Mouse (Mus musculus): ENCODE data around the gene Pif1. TPM values are rescaled to one million over a fixed set of nuclear protein-coding genes. Genes with fewer than 3 reads are reported as not detected.

Pif1 gene
- polyA plus RNA-seq, 1 experiment from 2014 or later = 1.9 TPM

DNA sequence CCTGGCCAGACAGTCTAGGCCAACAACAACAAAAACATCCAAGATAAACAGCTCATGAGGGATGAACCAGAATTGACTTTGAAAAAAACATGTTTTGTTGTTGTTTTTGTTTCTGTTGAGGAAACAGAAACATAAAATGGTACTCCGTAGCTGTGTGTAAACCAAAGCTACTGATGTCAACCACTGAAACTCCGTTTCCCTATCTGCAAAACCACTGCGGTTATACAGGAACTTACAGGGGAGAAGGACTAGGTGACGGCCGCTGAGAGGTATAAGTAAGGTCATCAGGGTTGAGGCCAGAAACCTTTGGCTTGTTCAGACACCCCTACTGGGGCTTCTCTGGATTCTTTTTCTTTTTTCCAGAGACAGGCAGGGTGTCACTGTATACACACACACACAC, 35.9 kb downstream of the Pif1 start:
- ATAC-seq (ENCODE audit: low FRiP score) = no peak
- WGBS = 92% methylated on average over 5 of the region's 5 CpGs

DNA sequence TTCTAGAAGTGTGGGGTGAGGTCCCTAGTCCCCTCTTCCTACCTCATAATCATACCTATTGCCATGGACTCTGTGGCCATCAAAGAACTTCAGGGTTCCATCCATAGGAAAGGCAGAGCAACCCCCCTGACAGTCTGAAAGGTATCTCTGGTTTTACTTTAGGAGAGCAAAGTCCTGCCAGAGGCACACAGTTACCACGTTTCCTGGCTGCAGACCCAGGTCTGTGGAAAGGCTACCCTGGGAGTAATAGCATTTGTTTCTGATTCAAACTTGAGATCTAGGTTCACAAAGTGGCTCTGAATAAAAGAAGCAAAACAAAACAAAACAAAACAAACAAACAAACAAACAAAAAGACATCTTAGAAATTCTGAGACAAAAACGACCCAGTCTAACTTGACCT, 37.3 kb downstream of the Pif1 start:
- no peaks in the 10 kb centered on the region for H3K36me3 ChIP-seq (replicated peaks; ENCODE audit: control insufficient read depth, insufficient read depth)
- no peaks in the 10 kb centered on the region for H3K9me3 ChIP-seq (ENCODE audit: control insufficient read depth, low read length)
- H3K4me3 ChIP-seq (replicated peaks; ENCODE audit: low read length) = no peak overlapping the region
- peaks cover 28% of the 10 kb centered on the region for H3K27me3 ChIP-seq (ENCODE audit: control insufficient read depth, insufficient read depth, low read length)
- H3K27ac ChIP-seq = no peak overlapping the region
- no peaks in the 10 kb centered on the region; the same call in 1 of the 2 replicates for H3K4me1 ChIP-seq (replicated peaks; ENCODE audit: control insufficient read depth, insufficient read depth, low read length)
- ATAC-seq (ENCODE audit: low FRiP score) = no peak
- H3K4me2 ChIP-seq (replicated peaks) = no peak overlapping the region
- DNase-seq (ENCODE audit: low spot score) = no peak
- no peak overlapping the region for H3K9ac ChIP-seq
- WGBS = 80% methylated on average over 2 of the region's 2 CpGs

More for the DNA sequence above, 35.9 kb downstream of the Pif1 start:
- Histone ChIP-seq H3K4me1 (replicated peaks; ENCODE audit: control insufficient read depth, insufficient read depth, low read length) (no peaks in the 10 kb centered on the region), H3K9me3 (ENCODE audit: control insufficient read depth, low read length) (no peaks in the 10 kb centered on the region), H3K9ac (no peak overlapping the region), H3K27me3 (ENCODE audit: control insufficient read depth, insufficient read depth, low read length) (peaks cover 14% of the 10 kb centered on the region; the same call in 1 of the 2 replicates), H3K27ac (no peak overlapping the region), H3K4me3 (replicated peaks; ENCODE audit: low read length) (no peak overlapping the region), H3K4me2 (replicated peaks) (no peak overlapping the region), H3K36me3 (replicated peaks; ENCODE audit: control insufficient read depth, insufficient read depth) (no peaks in the 10 kb centered on the region)
- DNase-seq (ENCODE audit: low spot score) = no peak

DNA sequence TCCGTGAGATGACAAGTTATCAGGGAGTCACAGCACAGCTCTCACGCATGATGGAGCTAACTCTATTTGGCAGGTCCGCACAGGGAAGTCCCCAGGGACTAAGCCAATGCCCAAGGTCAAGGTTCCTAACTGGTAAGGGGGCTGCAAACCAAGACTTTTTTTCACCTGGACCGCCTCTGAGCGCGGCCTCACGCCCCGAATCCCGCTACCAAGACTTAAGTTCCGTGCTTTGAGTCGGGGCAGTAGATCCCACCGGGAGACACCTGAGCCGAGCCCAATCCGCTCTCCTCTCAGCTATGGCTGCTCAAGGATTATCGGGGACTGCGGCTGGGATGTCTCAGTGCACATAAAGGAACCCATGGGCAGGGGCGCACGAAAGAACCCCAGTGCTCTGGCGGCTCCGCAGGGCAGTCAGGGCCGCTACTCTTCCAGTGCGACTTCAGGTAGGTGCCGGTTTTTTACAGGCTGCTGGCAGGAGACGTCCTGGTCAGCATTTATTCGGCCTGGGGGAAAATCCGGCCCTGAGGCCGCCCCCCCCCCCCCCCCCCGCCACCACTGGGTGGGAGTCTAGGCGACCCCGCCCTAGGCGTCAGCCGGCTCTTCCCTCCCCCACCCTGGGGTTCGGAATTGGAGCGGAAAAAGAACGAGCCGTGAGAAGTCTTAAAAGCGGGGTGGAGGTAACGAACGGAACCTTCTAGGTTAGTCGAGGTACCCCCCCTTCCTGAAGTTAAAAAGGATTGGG, 42.2 kb downstream of the Pif1 start, which contains the start of gene Rbpms2:
Rbpms2 (plus strand) TSS at position 624 of the 742 bp plus-strand sequence.
- Histone ChIP-seq H3K9ac (peak within 1 kb of the TSS; percentile 64), H3K4me2 (replicated peaks) (peak within 1 kb of the TSS; percentile 99), H3K36me3 (replicated peaks; ENCODE audit: control insufficient read depth, insufficient read depth) (no peaks in the 10 kb centered on the region), H3K9me3 (ENCODE audit: control insufficient read depth, low read length) (no peaks in the 10 kb centered on the region), H3K27me3 (ENCODE audit: control insufficient read depth, insufficient read depth, low read length) (peaks cover 54% of the 10 kb centered on the region), H3K4me1 (replicated peaks; ENCODE audit: control insufficient read depth, insufficient read depth, low read length) (peaks cover 12% of the 10 kb centered on the region; the same call in 1 of the 2 replicates), H3K27ac (no peak within 1 kb of the TSS), H3K4me3 (replicated peaks; ENCODE audit: low read length) (peak within 1 kb of the TSS; percentile 61)
- ATAC-seq (ENCODE audit: low FRiP score) = no peak
- DNase-seq (ENCODE audit: low spot score) = no peak
- 1% methylated on average over 40 of the region's 40 CpGs for WGBS

DNA sequence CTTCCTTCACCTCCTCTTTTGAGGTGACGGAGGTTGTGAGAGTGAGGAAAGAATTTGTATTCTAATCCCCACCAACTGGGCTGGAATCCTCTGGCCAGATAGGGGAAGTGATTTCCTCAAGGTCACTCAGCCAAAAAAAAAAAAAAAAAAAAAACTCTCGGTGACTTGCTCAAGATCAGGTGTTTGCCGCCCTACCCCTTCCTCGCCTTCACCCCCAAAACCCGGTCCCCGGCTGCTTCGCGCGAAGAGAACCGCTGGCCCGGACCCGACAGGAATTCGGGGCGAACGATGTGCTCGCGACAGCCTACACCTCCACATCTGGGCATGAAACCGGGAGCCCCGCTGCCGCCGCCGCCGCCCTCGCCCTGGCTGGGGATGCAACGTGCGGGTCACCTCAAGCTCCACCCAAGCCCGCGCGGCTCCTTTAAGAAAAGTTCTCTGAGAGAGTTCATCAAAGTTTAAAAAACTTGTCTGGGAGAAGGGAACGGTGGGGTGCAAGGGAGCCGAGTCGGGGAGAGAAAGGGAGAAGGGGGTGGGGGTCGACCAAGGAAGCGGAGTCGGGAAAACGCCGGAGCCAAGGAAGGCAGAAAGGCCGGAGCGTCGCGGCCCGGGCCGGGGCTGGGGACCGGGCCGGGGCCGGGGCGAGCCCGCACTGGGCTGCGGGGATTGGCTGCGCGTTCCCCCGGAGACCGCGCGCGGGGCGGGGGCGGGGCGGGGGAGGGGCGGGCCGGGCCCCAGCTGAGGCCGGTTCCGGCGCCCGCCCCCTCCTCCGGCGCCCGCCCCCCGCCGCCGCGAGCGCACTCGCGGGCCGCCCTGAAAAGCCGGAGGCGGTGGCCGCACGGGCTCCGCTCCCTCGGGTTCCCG, 43.0 kb downstream of the Pif1 start:
- under 1% methylated on average over 33 of the region's 83 CpGs for WGBS
- Histone ChIP-seq H3K4me3 (replicated peaks; ENCODE audit: low read length) (peak overlapping the region; percentile 61), H3K27me3 (ENCODE audit: control insufficient read depth, insufficient read depth, low read length) (peaks cover 54% of the 10 kb centered on the region), H3K9ac (peak overlapping the region; percentile 64), H3K4me2 (replicated peaks) (peak overlapping the region; percentile 99), H3K4me1 (replicated peaks; ENCODE audit: control insufficient read depth, insufficient read depth, low read length) (peaks cover 12% of the 10 kb centered on the region; the same call in 1 of the 2 replicates), H3K9me3 (ENCODE audit: control insufficient read depth, low read length) (no peaks in the 10 kb centered on the region), H3K36me3 (replicated peaks; ENCODE audit: control insufficient read depth, insufficient read depth) (no peaks in the 10 kb centered on the region), H3K27ac (no peak overlapping the region)
- ATAC-seq (ENCODE audit: low FRiP score) (peak; percentile 81; the same call in 1 of the 2 replicates), DNase-seq (ENCODE audit: low spot score) (no peak)

DNA sequence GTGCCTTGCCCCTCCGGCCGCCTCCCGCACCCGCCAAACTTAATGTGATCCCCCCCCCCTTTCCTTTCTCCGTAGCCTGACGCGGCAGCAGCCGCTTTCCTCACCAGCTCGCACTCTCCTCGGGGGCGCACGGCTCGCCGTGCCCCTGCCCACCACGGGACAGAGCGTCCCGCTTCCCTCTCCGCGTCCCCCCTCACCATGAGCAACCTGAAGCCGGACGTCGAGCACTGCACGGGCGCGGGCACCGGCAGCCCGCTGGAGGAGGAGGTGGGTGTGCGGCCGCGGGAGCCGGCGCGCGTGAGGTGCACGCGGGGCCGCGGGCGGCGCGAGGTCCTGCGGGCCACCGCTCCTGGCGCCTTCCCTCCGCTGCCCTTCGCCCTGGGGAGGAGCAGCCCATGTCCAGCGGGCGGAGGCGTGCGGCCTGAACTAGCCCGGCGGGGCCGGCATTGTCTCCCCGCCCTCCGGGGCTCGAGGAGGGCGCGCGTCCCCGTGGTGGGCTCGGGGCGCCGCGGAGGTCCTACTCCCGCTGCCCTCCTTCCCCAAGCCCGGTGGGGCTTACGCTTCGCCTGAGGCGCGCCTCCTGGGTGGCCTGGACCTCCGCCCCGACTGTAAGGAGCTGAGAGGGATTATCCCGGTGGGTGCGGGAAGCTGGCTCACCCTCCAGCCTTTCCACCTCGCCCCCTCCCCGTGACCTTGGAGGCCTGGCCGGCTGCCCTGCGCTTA, 43.8 kb downstream of the Pif1 start:
- ATAC-seq (ENCODE audit: low FRiP score) (peak; percentile 66; the same call in 1 of the 2 replicates), DNase-seq (ENCODE audit: low spot score) (no peak)
- WGBS = 0% methylated on average over 56 of the region's 78 CpGs
- Histone ChIP-seq H3K9me3 (ENCODE audit: control insufficient read depth, low read length) (no peaks in the 10 kb centered on the region), H3K27me3 (ENCODE audit: control insufficient read depth, insufficient read depth, low read length) (peaks cover 54% of the 10 kb centered on the region), H3K4me2 (replicated peaks) (peak overlapping the region; percentile 99), H3K4me1 (replicated peaks; ENCODE audit: control insufficient read depth, insufficient read depth, low read length) (peaks cover 12% of the 10 kb centered on the region; the same call in 1 of the 2 replicates), H3K9ac (peak overlapping the region; percentile 64), H3K4me3 (replicated peaks; ENCODE audit: low read length) (peak overlapping the region; percentile 61), H3K36me3 (replicated peaks; ENCODE audit: control insufficient read depth, insufficient read depth) (no peaks in the 10 kb centered on the region), H3K27ac (no peak overlapping the region)

DNA sequence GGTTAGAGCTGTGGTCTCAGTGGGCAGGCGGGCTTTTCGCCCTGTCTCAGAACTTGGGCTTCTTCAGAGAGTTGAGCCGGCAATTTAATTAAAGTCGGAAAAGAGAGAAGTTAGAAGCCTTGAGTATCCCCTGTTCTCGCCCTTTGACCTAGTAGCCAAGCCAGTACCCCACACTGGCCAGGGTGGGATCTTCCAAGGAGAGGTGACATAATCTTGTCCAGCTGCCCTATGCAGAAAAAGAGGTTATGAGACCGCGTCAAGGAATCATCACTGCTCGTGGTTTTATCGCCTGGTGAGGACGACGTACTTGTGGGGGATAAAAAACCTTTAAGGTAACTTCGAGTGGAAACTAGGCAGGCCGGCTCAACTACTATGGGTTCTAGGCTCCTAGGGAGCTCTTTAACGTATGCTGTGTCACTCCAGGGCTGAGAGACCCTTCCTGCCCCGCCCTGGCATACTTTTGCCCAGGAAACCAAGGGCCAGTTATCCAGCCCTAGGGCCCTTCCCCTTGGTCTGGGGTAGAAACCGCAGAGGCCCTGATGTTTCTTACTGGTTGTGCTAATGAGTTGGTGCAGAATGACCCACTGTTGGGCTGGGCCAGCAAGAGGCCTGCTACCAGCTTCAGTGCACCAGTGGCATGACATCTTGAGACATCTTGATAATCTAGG, 44.5 kb downstream of the Pif1 start:
- Histone ChIP-seq H3K27me3 (ENCODE audit: control insufficient read depth, insufficient read depth, low read length) (peaks cover 47% of the 10 kb centered on the region), H3K4me1 (replicated peaks; ENCODE audit: control insufficient read depth, insufficient read depth, low read length) (peaks cover 12% of the 10 kb centered on the region; the same call in 1 of the 2 replicates), H3K4me2 (replicated peaks) (peak overlapping the region; percentile 99), H3K27ac (no peak overlapping the region), H3K4me3 (replicated peaks; ENCODE audit: low read length) (peak overlapping the region; percentile 61), H3K9ac (peak overlapping the region; percentile 64; the same call in 1 of the 2 replicates), H3K36me3 (replicated peaks; ENCODE audit: control insufficient read depth, insufficient read depth) (no peaks in the 10 kb centered on the region), H3K9me3 (ENCODE audit: control insufficient read depth, low read length) (no peaks in the 10 kb centered on the region)
- 18% methylated on average over 16 of the region's 16 CpGs for WGBS
- DNase-seq (ENCODE audit: low spot score) = no peak
- no peak for ATAC-seq (ENCODE audit: low FRiP score)

DNA sequence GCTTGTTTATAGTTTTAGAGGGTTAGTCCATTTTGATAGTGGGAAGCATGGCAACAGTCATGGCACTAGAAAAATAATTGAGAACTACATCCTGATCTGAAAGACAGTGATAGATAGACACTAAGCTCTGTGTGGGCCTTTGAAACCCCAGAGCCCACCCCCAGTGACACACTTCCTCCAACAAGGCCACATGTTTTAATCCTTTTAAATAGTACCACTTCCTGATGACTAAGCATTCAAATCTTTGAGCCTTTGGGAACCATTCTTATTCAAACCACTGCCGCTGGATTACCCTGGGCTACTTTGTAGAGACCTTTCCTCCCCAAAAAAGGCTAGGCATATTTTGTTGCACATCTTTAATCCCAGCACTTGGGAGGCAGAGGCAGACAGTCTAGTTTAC, 48.8 kb downstream of the Pif1 start:
- H3K4me1 ChIP-seq (replicated peaks; ENCODE audit: control insufficient read depth, insufficient read depth, low read length) = peaks cover 4% of the 10 kb centered on the region; the same call in 1 of the 2 replicates
- no peak overlapping the region for H3K9ac ChIP-seq
- H3K27ac ChIP-seq = no peak overlapping the region
- 68% methylated on average over 1 of the region's 1 CpGs for WGBS
- no peak overlapping the region for H3K4me2 ChIP-seq (replicated peaks)
- no peaks in the 10 kb centered on the region for H3K9me3 ChIP-seq (ENCODE audit: control insufficient read depth, low read length)
- no peak for DNase-seq (ENCODE audit: low spot score)
- no peaks in the 10 kb centered on the region for H3K36me3 ChIP-seq (replicated peaks; ENCODE audit: control insufficient read depth, insufficient read depth)
- ATAC-seq (ENCODE audit: low FRiP score) = no peak
- no peak overlapping the region for H3K4me3 ChIP-seq (replicated peaks; ENCODE audit: low read length)
- H3K27me3 ChIP-seq (ENCODE audit: control insufficient read depth, insufficient read depth, low read length) = peaks cover 14% of the 10 kb centered on the region; the same call in 1 of the 2 replicates

DNA sequence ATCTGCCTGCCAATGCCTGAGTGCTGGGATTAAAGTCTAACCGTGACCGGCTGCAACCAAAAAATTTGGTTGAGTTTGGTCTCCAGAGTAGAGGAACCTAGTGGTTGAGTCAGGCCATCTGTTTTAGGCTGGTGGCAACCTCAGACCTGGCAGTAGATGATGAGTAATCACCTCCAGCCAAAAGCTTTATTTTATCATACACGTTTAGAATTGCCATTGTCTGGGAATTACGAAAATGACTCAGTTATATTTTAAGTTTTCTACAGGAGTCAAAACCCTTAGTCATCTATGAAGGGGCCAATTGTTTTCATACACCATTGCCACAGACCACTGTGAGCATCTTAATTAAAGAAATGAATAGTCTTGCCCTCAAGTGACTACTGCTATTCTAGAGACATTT, 50.0 kb downstream of the Pif1 start:
- no peaks in the 10 kb centered on the region for H3K9me3 ChIP-seq (ENCODE audit: control insufficient read depth, low read length)
- H3K9ac ChIP-seq = no peak overlapping the region
- H3K36me3 ChIP-seq (replicated peaks; ENCODE audit: control insufficient read depth, insufficient read depth) = no peaks in the 10 kb centered on the region
- no peak overlapping the region for H3K27ac ChIP-seq
- DNase-seq (ENCODE audit: low spot score) (no peak), ATAC-seq (ENCODE audit: low FRiP score) (no peak)
- 0 out of 2 replicates have a peak, but pooled peaks cover 3% of the 10 kb centered on the region for H3K27me3 ChIP-seq (ENCODE audit: control insufficient read depth, insufficient read depth, low read length)
- H3K4me2 ChIP-seq (replicated peaks) = no peak overlapping the region
- peaks cover 7% of the 10 kb centered on the region for H3K4me1 ChIP-seq (replicated peaks; ENCODE audit: control insufficient read depth, insufficient read depth, low read length)
- H3K4me3 ChIP-seq (replicated peaks; ENCODE audit: low read length) = no peak overlapping the region
- 93% methylated on average over 4 of the region's 4 CpGs for WGBS

All from hindbrain, embryonic 14.5 days (tissue).